Mouse (Mus musculus): Measurements from ENCODE around the gene Jkamp. TPM values are rescaled to one million over a fixed set of nuclear protein-coding genes. Genes with fewer than 3 reads are reported as not detected.
A peak's percentile ranks its signal among the peaks of the same experiment; 100 is the strongest.

Jkamp gene
- polyA plus RNA-seq, 1 experiment = 12.3 TPM

DNA sequence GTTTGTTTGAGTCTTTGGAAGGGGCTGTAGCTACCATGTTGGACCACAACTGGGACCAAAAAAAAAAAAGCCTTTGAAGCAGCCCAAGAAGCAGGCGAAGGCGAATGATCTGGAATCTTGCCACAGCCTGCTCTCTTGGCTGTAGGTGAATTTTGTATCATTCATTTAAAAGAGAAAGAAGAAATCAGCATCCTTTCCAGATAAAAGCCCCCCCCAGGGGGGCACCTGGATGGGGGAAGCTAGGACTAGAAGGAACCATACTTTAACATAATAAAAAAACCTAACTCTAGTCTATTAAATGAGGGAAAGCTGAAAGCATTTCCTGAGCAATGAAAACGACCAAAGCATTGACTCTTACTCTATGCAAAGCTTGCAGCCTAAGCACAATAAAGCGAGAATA is 34.6 kb upstream of the Jkamp start:
- WGBS = 78% methylated on average over 4 of the region's 4 CpGs
- Histone ChIP-seq H3K4me1 (ENCODE audit: control insufficient read depth, insufficient read depth, low read length) (no peaks in the 10 kb centered on the region), H3K4me3 (replicated peaks; ENCODE audit: control insufficient read depth, low read depth, low read length) (no peak overlapping the region), H3K27ac (ENCODE audit: control insufficient read depth, insufficient read depth, low read depth, low read length, poor library complexity) (no peak overlapping the region)
- TF ChIP-seq CTCF (IDR thresholded peaks at IDR 0.05; ENCODE audit: control insufficient read depth, insufficient read depth, low read length) = no peak
- TF ChIP-seq POLR2A (IDR thresholded peaks at IDR 0.05; ENCODE audit: borderline replicate concordance, control insufficient read depth, low read depth, low read length) = no peak

DNA sequence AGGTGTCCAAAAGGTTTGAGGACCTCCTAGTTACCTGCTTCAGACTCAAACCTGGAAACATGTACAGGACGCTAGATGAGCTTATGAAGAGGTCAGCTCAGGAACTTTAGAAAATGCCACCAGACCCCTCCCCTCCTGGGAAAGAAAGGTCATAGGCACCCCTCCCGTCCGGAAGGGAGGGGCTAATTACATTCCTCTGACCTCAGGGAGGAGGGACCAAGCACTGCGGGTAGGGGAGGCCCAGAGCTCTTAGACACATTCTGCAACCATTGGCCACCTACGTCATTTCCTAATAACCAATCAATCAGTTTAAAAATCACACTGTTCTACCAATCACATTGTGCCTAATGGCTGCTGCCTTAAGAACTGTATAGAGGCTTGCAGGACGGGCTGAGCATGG is 32.8 kb upstream of the Jkamp start:
- Histone ChIP-seq H3K27ac (ENCODE audit: control insufficient read depth, insufficient read depth, low read depth, low read length, poor library complexity) (no peak overlapping the region), H3K4me3 (replicated peaks; ENCODE audit: control insufficient read depth, low read depth, low read length) (no peak overlapping the region), H3K4me1 (ENCODE audit: control insufficient read depth, insufficient read depth, low read length) (no peaks in the 10 kb centered on the region)
- TF ChIP-seq POLR2A (IDR thresholded peaks at IDR 0.05; ENCODE audit: borderline replicate concordance, control insufficient read depth, low read depth, low read length) = no peak
- no peak for TF ChIP-seq CTCF (IDR thresholded peaks at IDR 0.05; ENCODE audit: control insufficient read depth, insufficient read depth, low read length)
- WGBS = 81% methylated on average over 6 of the region's 6 CpGs

DNA sequence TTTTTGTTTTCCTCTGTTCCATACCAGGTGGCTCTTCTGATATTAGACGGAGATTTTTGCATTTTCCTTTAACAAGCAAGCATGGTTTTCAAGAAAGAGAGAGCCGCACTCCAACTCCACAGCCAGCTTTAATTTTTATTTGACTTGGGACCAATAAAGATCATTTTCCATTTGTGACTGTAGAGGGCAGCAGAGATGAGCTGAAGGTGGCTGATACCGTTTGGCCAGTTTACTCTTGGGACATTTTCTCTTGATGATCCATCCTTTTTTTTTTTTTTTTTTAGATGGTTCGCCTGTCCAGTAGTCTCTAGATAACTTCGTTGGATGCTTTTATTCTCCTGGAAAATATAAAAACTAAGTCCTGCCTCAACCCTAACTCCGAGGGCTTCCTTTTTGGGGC is 32.1 kb upstream of the Jkamp start:
- Histone ChIP-seq H3K4me1 (ENCODE audit: control insufficient read depth, insufficient read depth, low read length) (no peaks in the 10 kb centered on the region), H3K27ac (ENCODE audit: control insufficient read depth, insufficient read depth, low read depth, low read length, poor library complexity) (no peak overlapping the region), H3K4me3 (replicated peaks; ENCODE audit: control insufficient read depth, low read depth, low read length) (no peak overlapping the region)
- 36% methylated on average over 6 of the region's 6 CpGs for WGBS
- no peak for TF ChIP-seq CTCF (IDR thresholded peaks at IDR 0.05; ENCODE audit: control insufficient read depth, insufficient read depth, low read length)

DNA sequence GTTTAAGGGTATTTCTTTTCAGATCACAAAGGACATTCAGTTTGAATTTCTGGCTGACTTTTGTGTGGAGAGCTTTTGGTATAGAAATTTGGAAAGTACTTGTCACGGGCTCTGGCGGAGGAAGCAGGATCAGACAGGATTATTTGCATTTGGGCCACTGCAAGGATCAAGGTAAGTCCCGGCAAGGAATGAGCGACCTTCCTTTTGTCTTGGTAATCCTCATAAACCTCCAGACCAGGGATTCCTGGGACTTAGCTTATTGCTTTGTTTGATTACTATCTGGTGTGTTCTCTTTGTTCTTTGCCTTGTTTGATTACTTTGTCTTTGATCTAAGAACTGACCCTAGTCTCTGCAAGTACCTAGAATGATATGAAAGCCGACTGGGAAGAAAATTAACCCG is 31.5 kb upstream of the Jkamp start:
- WGBS = 63% methylated on average over 6 of the region's 6 CpGs
- H3K4me3 ChIP-seq (replicated peaks; ENCODE audit: control insufficient read depth, low read depth, low read length) = no peak overlapping the region
- H3K4me1 ChIP-seq (ENCODE audit: control insufficient read depth, insufficient read depth, low read length) = no peaks in the 10 kb centered on the region
- TF ChIP-seq CTCF (IDR thresholded peaks at IDR 0.05; ENCODE audit: control insufficient read depth, insufficient read depth, low read length) = no peak
- TF ChIP-seq POLR2A (IDR thresholded peaks at IDR 0.05; ENCODE audit: borderline replicate concordance, control insufficient read depth, low read depth, low read length) = no peak
- no peak overlapping the region for H3K27ac ChIP-seq (ENCODE audit: control insufficient read depth, insufficient read depth, low read depth, low read length, poor library complexity)

DNA sequence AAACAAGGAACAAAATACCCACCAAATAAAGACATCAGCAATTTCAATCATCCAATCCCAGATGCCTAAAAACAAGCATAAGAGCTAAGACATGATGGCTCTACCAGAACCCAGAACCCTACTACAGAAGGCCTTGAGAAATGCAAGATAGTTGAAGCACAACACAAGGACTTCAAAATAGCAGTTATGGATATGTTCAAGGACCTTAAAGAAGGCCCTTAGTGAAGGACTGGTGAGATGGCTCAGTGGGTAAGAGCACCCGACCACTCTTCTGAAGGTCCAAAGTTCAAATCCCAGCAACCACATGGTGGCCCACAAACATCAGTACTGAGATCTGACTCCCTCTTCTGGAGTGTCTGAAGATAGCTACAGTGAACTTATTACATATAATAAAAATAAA is 27.6 kb upstream of the Jkamp start:
- H3K27ac ChIP-seq (ENCODE audit: control insufficient read depth, insufficient read depth, low read depth, low read length, poor library complexity) = no peak overlapping the region
- 88% methylated on average over 1 of the region's 1 CpGs for WGBS
- H3K4me3 ChIP-seq (replicated peaks; ENCODE audit: control insufficient read depth, low read depth, low read length) = no peak overlapping the region
- no peak for TF ChIP-seq POLR2A (IDR thresholded peaks at IDR 0.05; ENCODE audit: borderline replicate concordance, control insufficient read depth, low read depth, low read length)
- TF ChIP-seq CTCF (IDR thresholded peaks at IDR 0.05; ENCODE audit: control insufficient read depth, insufficient read depth, low read length) = no peak
- H3K4me1 ChIP-seq (ENCODE audit: control insufficient read depth, insufficient read depth, low read length) = no peaks in the 10 kb centered on the region

DNA sequence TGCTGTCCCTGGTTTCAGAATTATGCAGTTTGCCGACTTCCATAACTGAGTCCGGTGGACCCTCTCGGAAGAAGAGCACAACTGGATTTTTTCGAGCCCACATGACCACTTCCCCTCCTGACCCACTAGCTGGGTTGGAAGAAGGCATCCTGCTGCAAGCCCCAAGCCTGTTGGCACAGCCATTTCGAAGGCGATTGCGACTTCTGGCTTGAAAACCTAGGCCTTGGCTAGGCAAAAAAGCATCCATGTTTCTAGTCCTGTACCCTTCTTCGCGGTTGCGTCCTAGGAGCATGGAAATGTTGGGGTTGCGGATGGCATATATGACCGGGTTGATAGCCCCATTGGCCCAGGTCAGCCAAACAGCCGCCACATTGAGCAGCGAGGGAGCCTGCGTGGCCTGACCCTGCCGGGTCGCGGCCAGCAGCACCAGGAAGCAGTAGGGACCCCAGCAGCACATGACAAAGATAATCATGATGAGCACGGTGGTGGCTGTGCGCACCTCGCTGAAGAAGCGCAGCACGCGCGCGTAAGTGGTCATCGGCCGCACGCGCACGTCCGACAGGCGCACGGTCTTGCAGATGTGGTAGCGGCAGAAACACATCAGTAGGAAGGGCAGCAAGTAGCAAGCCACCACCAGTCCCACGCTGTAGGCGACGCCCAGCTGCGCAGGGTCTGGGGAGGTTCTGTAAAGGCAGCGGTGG is 15.6 kb upstream of the Jkamp start:
- no peaks in the 10 kb centered on the region for H3K4me1 ChIP-seq (ENCODE audit: control insufficient read depth, insufficient read depth, low read length)
- 11% methylated on average over 40 of the region's 40 CpGs for WGBS
- no peak overlapping the region for H3K27ac ChIP-seq (ENCODE audit: control insufficient read depth, insufficient read depth, low read depth, low read length, poor library complexity)
- TF ChIP-seq POLR2A (IDR thresholded peaks at IDR 0.05; ENCODE audit: borderline replicate concordance, control insufficient read depth, low read depth, low read length) (no peak; the same call in 1 of the 2 replicates), CTCF (IDR thresholded peaks at IDR 0.05; ENCODE audit: control insufficient read depth, insufficient read depth, low read length) (no peak)
- H3K4me3 ChIP-seq (replicated peaks; ENCODE audit: control insufficient read depth, low read depth, low read length) = peak overlapping the region; percentile 21

DNA sequence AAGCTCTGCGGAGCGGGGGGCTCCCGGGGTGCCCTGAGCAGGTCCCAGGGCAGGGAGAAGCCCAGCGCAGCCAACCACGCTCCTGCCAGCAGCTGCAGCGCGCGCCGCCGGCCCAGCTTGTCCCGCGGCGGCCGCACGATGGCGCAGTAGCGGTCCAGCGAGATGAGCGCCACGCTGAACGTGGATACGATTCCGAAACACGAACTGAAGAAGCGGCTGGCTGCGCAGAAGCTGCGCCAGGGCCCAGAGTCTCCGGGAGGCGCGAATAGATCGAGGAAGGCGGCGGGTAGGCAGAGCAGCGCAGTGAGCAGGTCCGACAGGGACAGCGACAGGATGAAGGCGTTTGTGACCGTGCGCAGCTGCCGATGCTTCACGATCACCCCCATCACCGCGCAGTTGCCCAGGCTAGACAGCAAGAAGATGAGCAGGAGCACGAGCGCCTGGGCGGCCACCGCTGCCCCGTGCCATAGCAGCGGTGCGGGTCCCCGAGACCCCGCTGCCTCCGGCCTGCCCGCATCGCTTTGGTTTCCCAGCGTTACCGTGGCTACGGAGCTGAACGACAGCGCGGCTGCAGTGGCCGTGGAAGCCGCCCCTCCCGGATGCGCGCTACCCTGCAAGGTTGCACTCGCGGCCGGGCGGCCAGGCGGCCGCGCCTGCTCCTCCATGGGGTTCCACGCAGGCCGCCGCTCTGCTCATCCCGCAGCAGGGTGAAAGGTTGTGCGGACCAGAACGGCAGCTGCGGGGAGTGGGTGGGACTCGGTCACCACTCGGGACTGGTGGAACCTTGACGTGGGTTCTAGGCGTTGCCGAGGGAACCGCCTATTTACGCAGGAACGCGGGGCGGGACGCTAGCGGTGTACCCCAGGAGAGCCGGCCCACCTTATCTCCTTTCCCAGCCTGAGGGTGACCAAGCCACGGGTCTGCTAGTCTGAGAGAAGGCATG is 14.8 kb upstream of the Jkamp start, which contains the start of gene Gpr135:
TSS of gene Gpr135 (minus strand) at position 799 of the 943 bp plus-strand sequence.
- TF ChIP-seq POLR2A (IDR thresholded peaks at IDR 0.05; ENCODE audit: borderline replicate concordance, control insufficient read depth, low read depth, low read length) (no peak; the same call in 1 of the 2 replicates), CTCF (IDR thresholded peaks at IDR 0.05; ENCODE audit: control insufficient read depth, insufficient read depth, low read length) (peak; percentile 78)
- peak within 1 kb of the TSS; percentile 71 for H3K4me3 ChIP-seq (replicated peaks; ENCODE audit: control insufficient read depth, low read depth, low read length)
- no peak within 1 kb of the TSS for H3K27ac ChIP-seq (ENCODE audit: control insufficient read depth, insufficient read depth, low read depth, low read length, poor library complexity)
- 1% methylated on average over 94 of the region's 94 CpGs for WGBS
- no peaks in the 10 kb centered on the region for H3K4me1 ChIP-seq (ENCODE audit: control insufficient read depth, insufficient read depth, low read length)

DNA sequence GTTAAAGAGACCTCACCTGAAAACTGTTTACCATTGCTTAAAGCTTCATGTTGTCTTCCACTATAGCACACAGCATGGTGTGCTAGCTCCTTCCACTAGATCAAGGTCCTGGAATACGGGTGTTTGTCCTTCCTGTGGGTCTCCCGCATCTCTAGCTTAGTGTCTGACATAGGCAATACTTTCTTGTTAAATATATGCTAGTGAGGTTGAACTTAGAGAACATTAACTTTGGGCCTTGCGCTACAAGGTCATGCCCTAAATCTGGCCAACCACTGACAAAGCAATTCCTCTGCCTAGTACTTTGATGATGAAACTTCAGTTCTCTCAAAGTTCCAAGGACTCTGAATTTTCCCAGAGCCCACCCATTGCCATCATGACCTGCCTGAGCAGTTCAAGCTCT is 7.1 kb upstream of the Jkamp start:
- Histone ChIP-seq H3K4me3 (replicated peaks; ENCODE audit: control insufficient read depth, low read depth, low read length) (no peak overlapping the region), H3K27ac (ENCODE audit: control insufficient read depth, insufficient read depth, low read depth, low read length, poor library complexity) (no peak overlapping the region), H3K4me1 (ENCODE audit: control insufficient read depth, insufficient read depth, low read length) (no peaks in the 10 kb centered on the region)
- 86% methylated on average over 3 of the region's 3 CpGs for WGBS
- TF ChIP-seq POLR2A (IDR thresholded peaks at IDR 0.05; ENCODE audit: borderline replicate concordance, control insufficient read depth, low read depth, low read length) (no peak), CTCF (IDR thresholded peaks at IDR 0.05; ENCODE audit: control insufficient read depth, insufficient read depth, low read length) (no peak)
